Mouse (Mus musculus): ENCODE measurements around the gene Gm28434.

DNA sequence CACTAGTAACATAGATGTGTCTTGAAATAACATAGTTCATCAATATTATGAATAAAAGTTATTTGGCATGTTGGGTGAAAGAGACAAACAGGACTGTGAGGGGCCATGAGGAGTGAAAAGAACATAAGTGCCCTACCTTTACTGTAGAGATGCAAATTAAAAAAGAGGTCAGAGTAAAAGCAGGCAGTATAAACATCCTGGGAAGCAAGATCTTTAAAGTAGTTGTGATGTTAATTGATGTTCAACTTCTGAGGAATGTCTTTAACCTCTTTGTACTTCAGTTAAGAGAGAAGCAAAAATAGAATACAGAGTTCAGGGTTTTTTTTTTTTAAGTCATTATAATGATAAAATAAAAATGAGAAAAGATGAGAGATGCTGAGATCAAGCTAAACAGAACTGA lies 35.9 kb downstream of the Gm28434 start:
- no peak for TF ChIP-seq EP300 (IDR thresholded peaks at IDR 0.05; ENCODE audit: low read depth)
- no peak for TF ChIP-seq CTCF (IDR thresholded peaks at IDR 0.05; ENCODE audit: low read depth)
